Mouse (Mus musculus): Measurements from ENCODE around the gene Gpsm3. TPM values are rescaled to one million over a fixed set of nuclear protein-coding genes. Genes with fewer than 3 reads are reported as not detected.
"Not testable (repeated sequence)": the region's sequence is repeated elsewhere in the genome, so short reads cannot be mapped to it uniquely, and the experiment has no call there.

Gene Gpsm3
- 1 to 10 TPM; 1.6 to 2.8 TPM for total RNA-seq (2021)

- intact Hi-C loops (cut with DNase I): no loop called here
- DNase-seq: no peak
These were observed at the start of gene Gpsm3 for GRCm38 (mm10) chr17:34589681-34590101. Gene Gpsm3 (plus strand): TSS chr17:34589806.

- intact Hi-C loops (cut with DNase I); DNase-seq: not testable (repeated sequence)
These were observed 46.0 kb upstream of the Gpsm3 start for GRCm38 (mm10) chr17:34543567-34543966.

- DNase-seq: no peak
- intact Hi-C loops (cut with DNase I): no loop called here
These were observed 42.8 kb upstream of the Gpsm3 start for GRCm38 (mm10) chr17:34546797-34547196.

GRCm38 (mm10) chr17:34547601-34548000 is 42.0 kb upstream of the Gpsm3 start:
- intact Hi-C loops (cut with DNase I): no loop called here
- DNase-seq: no peak

GRCm38 (mm10) chr17:34549156-34549555 is 40.5 kb upstream of the Gpsm3 start:
- intact Hi-C loops (cut with DNase I): no loop called here
- no peak for DNase-seq

GRCm38 (mm10) chr17:34549843-34550242 is 39.8 kb upstream of the Gpsm3 start:
- intact Hi-C loops (cut with DNase I): no loop called here
- DNase-seq: no peak

DNA sequence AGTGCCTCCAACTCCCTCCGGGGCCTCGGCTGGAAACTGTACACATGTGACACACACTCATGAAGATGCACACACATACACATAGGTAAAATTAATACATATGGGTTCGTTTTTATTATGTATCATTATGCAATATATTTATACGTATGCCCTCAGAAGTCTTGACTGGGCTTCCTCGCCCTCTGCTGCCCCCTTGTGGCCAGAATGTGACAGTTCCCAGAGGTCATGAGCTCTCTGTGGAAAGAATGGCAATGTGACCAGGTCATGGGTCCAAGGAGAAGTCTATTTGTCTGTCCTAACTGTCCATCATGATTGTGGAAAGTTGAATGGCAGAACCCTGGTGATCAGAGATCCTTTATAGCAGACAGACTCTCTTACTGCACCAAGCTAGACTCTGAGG is 34.1 kb upstream of the Gpsm3 start:
- peak; percentile 82 for DNase-seq
- intact Hi-C loops (cut with DNase I): loop anchor here (5.0 kb wide), 1 partner anchor 118 kb away; no protein-coding TSS in a partner anchor

GRCm38 (mm10) chr17:34556406-34556805 is 33.2 kb upstream of the Gpsm3 start:
- intact Hi-C loops (cut with DNase I): loop anchor here (5.0 kb wide), 1 partner anchor 119 kb away; no protein-coding TSS in a partner anchor
- DNase-seq: no peak

DNA sequence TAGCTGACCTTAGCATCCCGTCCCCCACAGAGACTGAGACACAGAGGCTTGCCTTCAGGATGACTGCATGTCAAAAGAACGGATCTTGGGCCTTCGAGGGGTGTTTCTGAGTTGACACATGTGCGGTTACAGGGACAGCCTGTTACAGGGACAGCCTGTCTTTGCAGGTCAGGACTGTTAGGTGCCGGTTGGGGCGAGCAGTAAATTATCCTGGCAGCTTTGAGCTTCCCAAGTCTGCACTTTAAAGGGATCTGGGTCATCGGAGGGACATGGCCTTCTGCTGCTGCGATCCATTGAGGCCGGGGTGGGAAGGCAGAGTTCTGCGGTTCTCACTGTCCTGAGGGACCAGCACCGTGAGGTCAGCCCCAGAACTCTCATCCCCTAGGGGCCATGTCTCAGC is 32.2 kb upstream of the Gpsm3 start:
- intact Hi-C loops (cut with DNase I): loop anchor here (5.0 kb wide), 1 partner anchor 120 kb away; no protein-coding TSS in a partner anchor
- DNase-seq: no peak

GRCm38 (mm10) chr17:34559116-34559515 is 30.5 kb upstream of the Gpsm3 start:
- intact Hi-C loops (cut with DNase I): loop anchor here (5.0 kb wide), 1 partner anchor 122 kb away; no protein-coding TSS in a partner anchor
- DNase-seq: no peak

DNA sequence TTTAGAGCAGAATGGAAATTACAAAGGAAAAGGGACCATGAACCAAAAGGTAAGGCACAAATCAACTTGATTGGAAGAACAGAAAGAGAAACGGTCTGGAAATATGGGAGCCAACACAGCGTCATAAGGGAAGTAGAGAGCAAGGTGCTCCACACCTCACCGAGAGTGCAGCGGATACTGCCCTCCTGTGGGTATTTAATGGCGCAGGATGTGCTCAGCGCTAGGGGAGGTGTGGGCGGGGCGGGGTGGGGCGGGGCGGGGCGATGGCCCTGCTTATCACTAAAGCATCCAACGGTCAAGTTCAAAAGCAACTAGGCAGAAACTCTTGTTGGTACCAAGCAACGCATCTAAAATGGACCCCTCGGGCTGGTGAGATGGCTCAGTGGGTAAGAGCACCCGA is 29.7 kb upstream of the Gpsm3 start:
- intact Hi-C loops (cut with DNase I): loop anchor here (5.0 kb wide), 1 partner anchor 123 kb away; no protein-coding TSS in a partner anchor
- no peak for DNase-seq

DNA sequence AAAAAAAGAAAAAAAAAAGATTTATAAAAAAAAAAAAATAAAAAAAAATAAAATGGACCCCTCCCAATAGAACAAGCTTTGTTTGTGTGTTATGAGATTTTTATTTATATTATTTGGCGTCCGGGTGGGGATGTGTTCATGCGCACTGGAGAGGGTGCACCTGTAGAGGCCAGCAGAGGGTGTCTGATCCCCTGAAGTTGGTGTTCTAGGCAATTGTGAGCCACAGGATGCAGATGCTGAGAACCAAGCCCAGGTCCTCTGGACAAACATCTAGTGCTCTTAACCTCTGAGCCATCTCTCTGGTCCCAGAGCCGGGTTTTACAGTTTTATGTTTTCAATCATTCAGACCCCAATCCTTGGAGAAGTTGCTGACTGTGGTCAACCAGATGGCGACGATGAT is 29.2 kb upstream of the Gpsm3 start:
- intact Hi-C loops (cut with DNase I): no loop called here
- no peak for DNase-seq

GRCm38 (mm10) chr17:34561200-34561599 is 28.4 kb upstream of the Gpsm3 start:
- intact Hi-C loops (cut with DNase I): no loop called here
- no peak for DNase-seq

GRCm38 (mm10) chr17:34562595-34562994 is 27.0 kb upstream of the Gpsm3 start:
- intact Hi-C loops (cut with DNase I): no loop called here
- DNase-seq: no peak

DNA sequence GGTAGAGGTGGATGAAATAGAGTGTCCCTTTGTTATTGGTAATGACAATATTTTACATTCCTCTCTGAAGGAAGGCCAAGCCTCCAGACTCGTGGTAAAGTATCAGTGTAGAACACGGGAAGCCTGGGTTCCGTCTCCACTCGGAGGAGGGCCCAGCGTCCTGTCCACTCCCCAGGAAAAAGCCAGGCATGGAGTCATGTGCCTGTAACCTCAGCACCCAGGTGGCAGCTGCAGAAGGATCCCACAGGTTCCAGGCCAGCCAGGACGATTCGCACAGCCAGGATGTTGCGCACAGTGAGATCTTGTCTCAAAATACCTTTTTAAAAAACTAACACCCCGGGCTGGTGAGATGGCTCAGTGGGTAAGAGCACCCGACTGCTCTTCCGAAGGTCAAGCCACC is 26.3 kb upstream of the Gpsm3 start:
- intact Hi-C loops (cut with DNase I): no loop called here
- DNase-seq: no peak

DNA sequence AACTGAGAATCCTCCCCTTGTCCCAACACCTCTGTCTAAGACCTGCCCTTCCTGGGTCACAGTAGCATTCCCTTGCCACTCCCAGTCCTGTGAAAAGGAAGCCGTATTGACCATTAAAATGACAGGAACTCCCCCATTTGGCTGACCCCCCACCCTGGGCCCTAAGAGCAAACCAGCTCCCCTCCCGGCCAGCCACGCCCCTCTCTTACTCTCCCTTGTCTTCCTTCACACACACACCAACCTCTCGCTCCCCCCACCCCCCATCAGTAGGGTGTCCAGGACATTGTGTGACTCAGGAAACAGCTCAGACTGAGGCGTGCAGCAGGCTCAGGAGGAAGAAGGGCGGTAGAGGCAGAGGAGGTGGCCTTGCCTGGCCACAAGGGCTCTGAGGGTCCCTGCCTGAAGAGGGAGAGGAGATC is 25.6 kb upstream of the Gpsm3 start, which contains the start of gene Notch4:
Gene Notch4, plus strand, starts transcription at position 266 of the 419 bp plus-strand sequence.
- intact Hi-C loops (cut with DNase I): no loop called here
- no peak for DNase-seq

- intact Hi-C loops (cut with DNase I): no loop called here
- DNase-seq: no peak
These were observed 24.8 kb upstream of the Gpsm3 start for GRCm38 (mm10) chr17:34564796-34565195.

- intact Hi-C loops (cut with DNase I): no loop called here
- no peak for DNase-seq
These were observed 22.3 kb upstream of the Gpsm3 start for GRCm38 (mm10) chr17:34567311-34567710.

DNA sequence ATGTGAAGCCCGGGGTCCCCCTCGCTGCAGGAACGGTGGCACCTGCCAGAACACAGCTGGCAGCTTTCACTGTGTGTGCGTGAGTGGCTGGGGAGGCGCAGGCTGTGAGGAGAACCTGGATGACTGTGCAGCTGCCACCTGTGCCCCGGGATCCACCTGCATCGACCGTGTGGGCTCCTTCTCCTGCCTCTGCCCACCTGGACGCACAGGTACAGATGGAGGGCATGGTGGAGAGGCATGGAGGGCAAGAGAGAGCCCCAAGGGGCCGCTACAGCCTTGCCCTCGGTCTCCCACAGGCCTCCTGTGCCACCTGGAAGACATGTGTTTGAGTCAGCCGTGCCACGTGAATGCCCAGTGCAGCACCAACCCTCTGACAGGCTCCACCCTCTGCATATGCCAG is 21.2 kb upstream of the Gpsm3 start:
- DNase-seq: no peak
- intact Hi-C loops (cut with DNase I): no loop called here

DNA sequence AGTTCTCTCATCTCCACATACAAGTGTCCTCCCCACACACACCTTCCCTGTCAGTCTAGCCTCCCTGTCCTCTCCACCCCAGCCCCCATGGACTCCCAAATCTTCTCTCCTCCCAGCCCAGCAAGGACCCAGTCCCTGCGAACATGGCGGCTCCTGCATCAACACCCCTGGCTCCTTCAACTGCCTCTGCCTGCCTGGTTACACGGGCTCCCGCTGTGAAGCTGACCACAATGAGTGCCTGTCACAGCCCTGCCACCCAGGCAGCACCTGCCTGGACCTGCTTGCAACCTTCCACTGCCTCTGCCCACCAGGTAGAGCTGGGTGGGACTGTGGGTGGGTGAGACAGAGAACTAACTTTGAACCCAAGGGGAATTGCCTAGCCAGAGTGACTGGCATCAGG is 19.7 kb upstream of the Gpsm3 start:
- intact Hi-C loops (cut with DNase I): no loop called here
- DNase-seq: no peak

DNA sequence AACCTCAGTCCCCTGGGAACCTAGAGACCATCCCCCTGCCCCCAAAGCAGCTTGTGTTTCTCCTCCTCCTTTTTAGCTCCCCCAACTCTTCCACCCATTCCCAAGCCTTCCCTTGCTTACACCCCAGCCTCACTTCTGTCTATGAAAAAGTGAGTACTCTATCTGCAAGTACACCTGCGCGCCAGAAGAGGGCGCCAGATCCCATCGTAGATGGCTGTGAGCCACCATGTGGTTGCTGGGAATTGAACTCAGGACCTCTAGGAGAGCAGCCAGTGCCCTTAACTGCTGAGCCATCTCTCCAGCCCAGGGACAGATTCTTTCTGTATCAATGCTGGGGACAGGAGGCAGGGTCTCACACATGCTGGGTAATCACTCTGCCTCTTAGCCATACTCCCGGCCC is 17.7 kb upstream of the Gpsm3 start:
- no peak for DNase-seq
- intact Hi-C loops (cut with DNase I): no loop called here

DNA sequence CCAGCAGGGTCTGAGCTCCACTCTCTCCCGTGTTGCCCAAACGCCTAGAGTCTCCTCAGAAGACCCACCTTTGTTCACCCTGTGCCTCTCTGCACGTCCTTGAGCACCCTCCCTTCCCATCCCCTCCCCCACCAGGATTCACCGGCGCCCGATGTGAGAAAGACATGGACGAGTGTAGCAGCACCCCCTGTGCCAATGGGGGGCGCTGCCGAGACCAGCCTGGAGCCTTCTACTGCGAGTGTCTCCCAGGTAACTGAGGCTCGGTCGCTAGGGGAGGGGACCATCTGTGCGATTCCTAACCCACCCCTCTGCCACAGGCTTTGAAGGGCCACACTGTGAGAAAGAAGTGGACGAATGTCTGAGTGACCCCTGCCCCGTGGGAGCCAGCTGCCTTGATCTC is 17.2 kb upstream of the Gpsm3 start:
- DNase-seq: no peak
- intact Hi-C loops (cut with DNase I): no loop called here

DNA sequence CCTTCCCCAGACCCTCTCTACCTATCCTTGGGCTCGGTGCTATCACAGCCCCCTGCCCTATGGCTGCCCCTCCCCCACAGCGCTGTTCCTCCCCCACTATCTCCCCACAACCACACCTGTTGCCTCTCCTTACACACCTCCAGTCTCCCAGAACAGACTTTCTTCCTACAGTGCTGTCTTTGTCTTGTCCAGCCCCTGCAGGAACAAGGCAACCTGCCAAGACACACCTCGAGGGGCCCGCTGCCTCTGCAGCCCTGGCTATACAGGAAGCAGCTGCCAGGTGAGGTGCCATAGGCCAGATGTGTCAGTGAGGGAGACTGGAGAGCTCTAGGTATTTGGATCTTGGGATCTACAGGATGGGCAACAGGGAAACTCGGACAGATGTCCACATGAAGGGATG is 13.0 kb upstream of the Gpsm3 start:
- no peak for DNase-seq
- intact Hi-C loops (cut with DNase I): no loop called here

Data from left cerebral cortex, postnatal 4 days (tissue).